Mouse (Mus musculus): ENCODE results near the gene Syt16. TPM values are rescaled to one million over a fixed set of nuclear protein-coding genes. Genes with fewer than 3 reads are reported as not detected.

Gene Syt16
- 0.42 and 1.6 TPM in 2 replicates for polyA plus RNA-seq (2014; fragmentation: Nextera tagmentation; extraction: Ambion mirVana)

DNA sequence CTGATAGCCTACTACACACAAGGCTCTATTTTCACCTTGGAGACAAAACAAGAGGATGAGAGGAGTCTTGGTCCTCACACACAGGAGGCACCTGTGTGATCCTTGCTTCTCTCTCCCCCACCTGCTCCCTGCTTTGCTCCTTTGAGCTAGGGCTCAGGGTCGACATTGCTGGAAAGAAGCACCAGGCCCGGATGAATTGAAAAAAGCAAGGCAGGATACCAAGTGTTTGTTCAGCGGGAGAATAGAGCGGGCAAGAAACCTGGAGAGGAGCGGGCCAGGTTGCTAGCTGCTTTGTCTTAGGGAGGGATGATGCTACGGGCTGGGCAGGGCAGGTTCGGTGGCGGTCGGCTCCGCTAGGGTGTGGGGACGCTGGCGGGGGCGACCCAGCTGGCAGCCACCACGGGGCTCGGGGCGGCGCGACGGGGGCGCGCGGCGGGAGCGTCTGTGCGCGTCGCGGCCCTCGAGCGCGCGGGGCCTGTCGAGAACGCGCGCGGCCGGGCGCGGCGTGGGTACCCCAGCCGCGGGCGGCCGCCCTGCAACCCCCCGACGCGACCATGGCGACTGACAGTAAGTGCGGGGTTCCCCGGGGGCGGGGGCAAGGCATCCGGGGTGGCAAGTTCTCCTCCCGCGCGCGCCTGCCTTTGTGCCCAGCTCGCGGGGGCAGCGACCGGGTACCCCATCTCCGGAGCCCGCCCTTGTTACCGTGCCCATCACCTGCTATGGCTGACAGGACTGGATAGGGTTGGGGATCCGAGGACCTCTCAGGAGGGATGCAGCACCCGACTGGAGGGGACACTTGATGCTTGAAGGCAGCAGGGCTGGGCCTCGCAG, at the start of gene Syt16:
TSS of gene Syt16 (plus strand) at position 365 of the 831 bp plus-strand sequence.
- DNase-seq = peak; percentile 20

DNA sequence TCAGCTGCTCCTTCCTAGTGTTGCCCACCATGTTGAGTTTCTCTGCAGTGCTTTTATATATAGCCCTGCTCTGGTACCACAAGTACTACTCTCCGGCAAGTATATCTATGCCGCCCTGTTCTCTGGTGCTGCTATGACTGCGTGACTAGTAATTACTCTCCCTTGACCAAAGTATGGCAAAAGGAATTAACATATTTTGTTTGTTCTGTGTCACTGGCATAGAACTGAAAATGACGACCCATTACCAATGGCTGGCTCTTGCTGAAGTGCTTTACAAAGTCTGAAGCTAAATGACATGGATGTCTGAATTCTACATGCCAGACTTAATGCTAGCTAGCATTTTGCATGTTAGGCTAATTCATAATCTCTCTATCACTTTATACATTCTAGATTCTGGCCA, 49.0 kb upstream of the Syt16 start:
- ATAC-seq (ENCODE audit: insufficient read depth) = no peak
- H3K27me3 ChIP-seq (ENCODE audit: insufficient read depth, low read length) = no peaks in the 10 kb centered on the region
- no peak overlapping the region for H3K27ac ChIP-seq (ENCODE audit: low read depth)
- H3K4me2 ChIP-seq = no peak overlapping the region
- no peak overlapping the region for H3K9ac ChIP-seq
- no peak overlapping the region for H3K4me3 ChIP-seq (ENCODE audit: low read depth, low read length)
- no peaks in the 10 kb centered on the region for H3K9me3 ChIP-seq (ENCODE audit: low read depth, low read length)
- no peak for TF ChIP-seq CTCF (IDR thresholded peaks at IDR 0.05; ENCODE audit: low read depth)
- no peak for DNase-seq
- peaks cover 29% of the 10 kb centered on the region for H3K36me3 ChIP-seq (ENCODE audit: insufficient read depth)
- WGBS = 89% methylated on average over 4 of the region's 4 CpGs
- no peaks in the 10 kb centered on the region for H3K4me1 ChIP-seq (ENCODE audit: insufficient read depth)

More for the DNA sequence above, at the start of gene Syt16:
- Histone ChIP-seq H3K4me1 (ENCODE audit: insufficient read depth) (no peaks in the 10 kb centered on the region), H3K4me3 (ENCODE audit: low read depth, low read length) (peak within 1 kb of the TSS; percentile 60), H3K9ac (peak within 1 kb of the TSS; percentile 62), H3K27me3 (ENCODE audit: insufficient read depth, low read length) (peaks cover 18% of the 10 kb centered on the region), H3K9me3 (ENCODE audit: low read depth, low read length) (no peaks in the 10 kb centered on the region), H3K36me3 (ENCODE audit: insufficient read depth) (no peaks in the 10 kb centered on the region), H3K27ac (ENCODE audit: low read depth) (no peak within 1 kb of the TSS), H3K4me2 (peak within 1 kb of the TSS; percentile 94)
- 1% methylated on average over 46 of the region's 67 CpGs for WGBS
- TF ChIP-seq CTCF (IDR thresholded peaks at IDR 0.05; ENCODE audit: low read depth) = no peak
- ATAC-seq (ENCODE audit: insufficient read depth) = peak; percentile 68

DNA sequence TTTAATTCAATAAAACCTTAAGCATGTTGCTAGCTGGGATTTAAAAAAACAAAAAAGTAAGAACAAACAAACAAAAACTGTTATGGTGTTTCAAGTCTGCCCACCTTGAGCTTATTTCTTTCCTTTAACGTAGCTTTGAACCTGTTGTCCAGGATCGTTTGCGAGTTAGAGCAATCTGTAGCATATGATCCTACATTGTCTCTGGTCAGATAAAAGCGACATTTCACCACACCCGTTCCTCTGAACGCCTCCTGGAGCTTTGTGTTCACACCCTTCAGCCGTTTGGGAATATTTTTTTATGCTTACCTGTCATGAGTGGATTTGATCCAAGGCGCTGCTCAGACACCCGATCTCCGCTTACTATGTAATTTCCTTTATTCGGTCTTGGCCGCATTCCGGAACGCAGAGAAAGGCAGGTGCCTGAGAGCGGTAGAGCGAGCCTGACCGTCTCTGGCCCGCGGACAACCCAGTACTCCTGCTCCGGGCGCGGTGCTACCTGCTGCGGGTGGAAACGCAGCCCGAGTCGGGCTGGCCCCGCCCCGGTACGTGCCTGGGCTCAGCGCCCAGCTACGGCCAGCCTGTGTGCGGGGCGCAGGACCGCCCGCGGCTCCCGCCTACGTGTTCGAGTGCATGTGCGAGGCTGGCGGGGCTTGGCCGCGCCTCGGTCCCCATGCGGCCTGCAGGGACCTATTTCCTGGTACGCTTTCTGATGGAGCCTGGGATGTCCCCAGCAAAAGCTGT, 48.0 kb upstream of the Syt16 start:
- H3K9ac ChIP-seq = peak overlapping the region; percentile 53
- 11% methylated on average over 46 of the region's 46 CpGs for WGBS
- DNase-seq (peak; percentile 64), ATAC-seq (ENCODE audit: insufficient read depth) (peak; percentile 76)
- H3K9me3 ChIP-seq (ENCODE audit: low read depth, low read length) = no peaks in the 10 kb centered on the region
- peak overlapping the region; percentile 36 for H3K4me3 ChIP-seq (ENCODE audit: low read depth, low read length)
- no peaks in the 10 kb centered on the region for H3K27me3 ChIP-seq (ENCODE audit: insufficient read depth, low read length)
- H3K36me3 ChIP-seq (ENCODE audit: insufficient read depth) = peaks cover 20% of the 10 kb centered on the region
- H3K4me2 ChIP-seq = peak overlapping the region; percentile 68
- H3K27ac ChIP-seq (ENCODE audit: low read depth) = no peak overlapping the region
- H3K4me1 ChIP-seq (ENCODE audit: insufficient read depth) = no peaks in the 10 kb centered on the region
- no peak for TF ChIP-seq CTCF (IDR thresholded peaks at IDR 0.05; ENCODE audit: low read depth)

DNA sequence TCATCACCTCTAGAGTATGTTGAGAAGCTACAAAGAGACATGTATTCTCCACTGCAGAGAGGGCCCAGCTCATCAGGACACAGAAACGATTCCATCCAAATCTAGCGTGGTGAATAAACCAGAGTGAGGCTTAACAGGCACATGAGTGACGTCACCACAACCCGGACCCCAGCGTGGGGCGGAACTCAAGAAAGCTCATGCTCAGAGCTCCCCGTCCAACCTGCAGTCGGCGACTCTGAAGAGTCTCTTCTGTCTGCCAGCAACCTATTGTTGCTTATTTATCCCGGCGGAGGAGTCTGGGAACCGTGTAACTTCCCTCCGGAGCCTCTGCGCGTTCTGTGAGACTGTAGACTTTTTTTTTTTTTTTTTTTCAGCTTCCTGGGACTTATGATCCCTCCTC, 44.6 kb upstream of the Syt16 start:
- peak; percentile 72 for ATAC-seq (ENCODE audit: insufficient read depth)

DNA sequence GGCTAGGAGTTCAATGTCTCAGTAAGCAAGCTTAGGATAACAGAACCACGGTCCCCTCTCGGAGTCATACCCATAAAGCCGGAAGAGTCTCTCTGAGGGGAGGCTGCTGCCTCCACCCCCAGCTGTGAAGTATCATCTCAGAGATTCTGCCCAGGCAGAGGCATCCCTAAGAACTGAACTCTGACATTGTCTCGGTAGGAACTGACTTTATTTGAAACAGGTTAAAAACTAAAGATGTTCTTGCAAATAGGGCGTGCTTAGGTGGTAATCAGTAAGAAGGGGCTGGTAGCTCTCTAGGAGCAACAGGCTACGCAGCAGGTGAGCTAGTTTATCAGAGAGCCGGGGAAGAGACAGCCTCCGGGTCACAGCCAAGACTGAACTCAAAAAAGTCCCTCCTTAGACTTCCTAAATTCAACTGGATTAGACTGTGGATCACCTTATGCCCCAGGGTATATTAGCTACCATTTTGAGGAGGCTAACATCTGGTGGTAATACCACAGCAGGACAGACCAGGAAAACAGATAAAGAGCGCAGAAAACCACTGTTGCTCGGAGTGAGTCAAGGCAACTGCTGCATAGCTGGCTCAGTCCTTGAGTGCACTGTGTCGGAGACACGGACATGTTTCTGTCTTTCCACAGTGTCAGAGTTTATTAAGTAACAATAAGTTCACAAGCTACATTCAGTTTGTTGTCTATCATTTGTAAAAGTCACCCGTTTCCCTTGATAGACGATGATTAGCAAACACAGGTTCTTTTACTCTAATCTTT, 43.9 kb upstream of the Syt16 start:
- WGBS = 35% methylated on average over 14 of the region's 14 CpGs
- Histone ChIP-seq H3K4me2 (peak overlapping the region; percentile 62), H3K36me3 (ENCODE audit: insufficient read depth) (no peaks in the 10 kb centered on the region), H3K4me1 (ENCODE audit: insufficient read depth) (no peaks in the 10 kb centered on the region), H3K9ac (peak overlapping the region; percentile 40; the same call in 1 of the 2 replicates), H3K27me3 (ENCODE audit: insufficient read depth, low read length) (no peaks in the 10 kb centered on the region), H3K27ac (ENCODE audit: low read depth) (no peak overlapping the region), H3K9me3 (ENCODE audit: low read depth, low read length) (no peaks in the 10 kb centered on the region), H3K4me3 (ENCODE audit: low read depth, low read length) (peak overlapping the region; percentile 31)
- peak; percentile 19 for DNase-seq
- no peak for ATAC-seq (ENCODE audit: insufficient read depth)
- TF ChIP-seq CTCF (IDR thresholded peaks at IDR 0.05; ENCODE audit: low read depth) = no peak

More for the DNA sequence above, 44.6 kb upstream of the Syt16 start:
- Histone ChIP-seq H3K4me1 (ENCODE audit: insufficient read depth) (no peaks in the 10 kb centered on the region), H3K27ac (ENCODE audit: low read depth) (no peak overlapping the region), H3K27me3 (ENCODE audit: insufficient read depth, low read length) (no peaks in the 10 kb centered on the region), H3K36me3 (ENCODE audit: insufficient read depth) (peaks cover under 1% of the 10 kb centered on the region; the same call in 1 of the 2 replicates), H3K4me2 (peak overlapping the region; percentile 62), H3K9me3 (ENCODE audit: low read depth, low read length) (no peaks in the 10 kb centered on the region), H3K4me3 (ENCODE audit: low read depth, low read length) (peak overlapping the region; percentile 31), H3K9ac (peak overlapping the region; percentile 40)
- TF ChIP-seq CTCF (IDR thresholded peaks at IDR 0.05; ENCODE audit: low read depth) = no peak
- peak; percentile 77 for DNase-seq
- WGBS = 11% methylated on average over 15 of the region's 15 CpGs

DNA sequence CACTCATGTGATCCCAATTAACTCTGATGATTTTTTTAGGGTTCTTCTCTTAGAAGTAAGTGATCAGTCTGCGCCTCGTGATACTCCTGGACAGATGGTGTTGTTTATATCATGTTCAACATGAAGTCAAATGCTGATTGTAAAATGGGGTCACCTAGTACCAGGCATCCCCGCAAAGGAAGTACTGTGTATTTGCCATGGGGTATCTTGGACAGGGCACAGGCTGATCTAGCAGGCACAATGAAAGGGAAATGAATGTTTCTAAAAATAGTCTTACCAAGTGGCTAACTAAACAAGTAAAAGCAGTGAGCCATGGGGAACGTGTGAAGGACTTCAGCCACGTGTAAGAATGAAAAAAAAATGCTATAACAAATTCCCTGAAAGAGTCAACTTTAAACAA, 42.7 kb upstream of the Syt16 start:
- WGBS = 41% methylated on average over 5 of the region's 5 CpGs
- Histone ChIP-seq H3K36me3 (ENCODE audit: insufficient read depth) (no peaks in the 10 kb centered on the region), H3K27ac (ENCODE audit: low read depth) (no peak overlapping the region), H3K9ac (no peak overlapping the region), H3K27me3 (ENCODE audit: insufficient read depth, low read length) (no peaks in the 10 kb centered on the region), H3K9me3 (ENCODE audit: low read depth, low read length) (no peaks in the 10 kb centered on the region), H3K4me2 (no peak overlapping the region), H3K4me3 (ENCODE audit: low read depth, low read length) (no peak overlapping the region), H3K4me1 (ENCODE audit: insufficient read depth) (no peaks in the 10 kb centered on the region)
- no peak for TF ChIP-seq CTCF (IDR thresholded peaks at IDR 0.05; ENCODE audit: low read depth)
- DNase-seq (peak; percentile 9), ATAC-seq (ENCODE audit: insufficient read depth) (no peak)

Data from lung, embryonic 14.5 days (tissue).